Mouse (Mus musculus) liver, embryonic 13.5 days (tissue): ENCODE data around the gene Fam198b. TPM values are rescaled to one million over a fixed set of nuclear protein-coding genes. Genes with fewer than 3 reads are reported as not detected.
"Not testable (repeated sequence)": the region's sequence is repeated elsewhere in the genome, so short reads cannot be mapped to it uniquely, and the experiment has no call there.

Experiments used
- ATAC-seq: fragments of 200-750 bp; cut with Nextera tagmentation; 2 replicates; pipeline ENCODE4 v1.8.0; 2017; ENCODE audit warnings: low read depth, mild to moderate bottlenecking, moderate number of reproducible peaks, moderate library complexity
- DNase-seq: peaks from one replicate; pipeline ENCODE4 v3.0.0; 2022
- H3K27ac ChIP-seq: fragments of 300-500 bp; sonication (generic); 2 replicates; pipeline ENCODE4 v1.5.1; 2015; ENCODE audit warnings: moderate library complexity, mild to moderate bottlenecking, inconsistent platforms
- H3K27me3 ChIP-seq: fragments of 300-500 bp; sonication (generic); 2 replicates; pipeline ENCODE4 v1.6.1; 2015; ENCODE audit warnings: mild to moderate bottlenecking, inconsistent platforms
- H3K36me3 ChIP-seq: fragments of 300-500 bp; sonication (generic); 2 replicates; pipeline ENCODE4 v1.6.1; 2015; ENCODE audit warnings: mild to moderate bottlenecking, inconsistent platforms
- H3K4me1 ChIP-seq: fragments of 300-500 bp; sonication (generic); replicated peaks from 2 replicates; pipeline ENCODE4 v1.6.1; 2015; ENCODE audit warnings: inconsistent platforms
- H3K4me2 ChIP-seq: fragments of 300-500 bp; sonication (generic); 2 replicates; pipeline ENCODE4 v1.6.1; 2015; ENCODE audit warnings: inconsistent platforms, mild to moderate bottlenecking, moderate library complexity
- H3K4me3 ChIP-seq: fragments of 300-500 bp; sonication (generic); replicated peaks from 2 replicates; pipeline ENCODE4 v1.5.1; 2015; ENCODE audit warnings: mild to moderate bottlenecking, inconsistent platforms
- H3K9ac ChIP-seq: fragments of 300-500 bp; sonication (generic); 2 replicates; pipeline ENCODE4 v1.6.1; 2015; ENCODE audit warnings: mild to moderate bottlenecking, inconsistent platforms
- H3K9me3 ChIP-seq: fragments of 300-500 bp; sonication (generic); replicated peaks from 2 replicates; pipeline ENCODE4 v1.6.1; 2016; ENCODE audit warnings: inconsistent platforms
- WGBS: fragments of 180-500 bp; shearing (Covaris S2); methylation state at CpG from one replicate; pipeline ENCODE4 v1.1.7; 2015; ENCODE audit not compliant: insufficient replicate concordance; 5-methylcytosine and 5-hydroxymethylcytosine counted together
- polyA plus RNA-seq: library from polyadenylated mRNA; unstranded; fragments of >200 nt; fragmentation: Nextera tagmentation; extraction: Ambion mirVana; gene quantifications from 2 replicates; pipeline ENCODE4 v1.2.1, GENCODE M21; 2015

Gene Fam198b
- polyA plus RNA-seq, 1 experiment from 2014 or later: 2.0 TPM

- Histone ChIP-seq H3K4me2 (no peak overlapping the region), H3K4me3 (no peak overlapping the region), H3K9ac (no peak overlapping the region), H3K4me1 (peaks cover 36% of the 10 kb centered on the region), H3K36me3 (no peaks in the 10 kb centered on the region), H3K27me3 (no peaks in the 10 kb centered on the region), H3K9me3 (no peaks in the 10 kb centered on the region), H3K27ac (no peak overlapping the region)
- WGBS: 31% methylated on average over 2 of the region's 2 CpGs
- no peak for ATAC-seq
- DNase-seq: no peak
Measured at GRCm38 (mm10) chr3:79968426-79968825, 84.1 kb downstream of the Fam198b start.

- H3K36me3 ChIP-seq, DNase-seq, ATAC-seq, H3K9ac ChIP-seq, H3K27ac ChIP-seq, H3K9me3 ChIP-seq, H3K27me3 ChIP-seq, H3K4me3 ChIP-seq, H3K4me2 ChIP-seq: not testable (repeated sequence)
- peaks cover 36% of the 10 kb centered on the region for H3K4me1 ChIP-seq
- 62% methylated on average over 3 of the region's 3 CpGs for WGBS
Measured at GRCm38 (mm10) chr3:79969536-79969935, 85.2 kb downstream of the Fam198b start.

- Histone ChIP-seq H3K4me2 (no peak overlapping the region), H3K4me1 (peaks cover 36% of the 10 kb centered on the region), H3K9ac (no peak overlapping the region), H3K4me3 (no peak overlapping the region), H3K36me3 (no peaks in the 10 kb centered on the region), H3K9me3 (no peaks in the 10 kb centered on the region), H3K27ac (no peak overlapping the region), H3K27me3 (no peaks in the 10 kb centered on the region)
- ATAC-seq (peak; percentile 61), DNase-seq (no peak)
- 43% methylated on average over 2 of the region's 2 CpGs for WGBS
Measured at GRCm38 (mm10) chr3:79970070-79970469, 85.7 kb downstream of the Fam198b start.

- Histone ChIP-seq H3K27me3 (no peaks in the 10 kb centered on the region), H3K4me3 (no peak overlapping the region), H3K4me1 (peaks cover 36% of the 10 kb centered on the region), H3K27ac (no peak overlapping the region), H3K4me2 (no peak overlapping the region), H3K9ac (no peak overlapping the region), H3K9me3 (no peaks in the 10 kb centered on the region), H3K36me3 (no peaks in the 10 kb centered on the region)
- DNase-seq (no peak), ATAC-seq (peak; percentile 87)
- WGBS: 9% methylated on average over 2 of the region's 2 CpGs
Measured at GRCm38 (mm10) chr3:79970498-79970897, 86.2 kb downstream of the Fam198b start.

GRCm38 (mm10) chr3:79971542-79971941 is 87.2 kb downstream of the Fam198b start:
- H3K9me3 ChIP-seq: no peaks in the 10 kb centered on the region
- ATAC-seq (no peak), DNase-seq (no peak)
- H3K4me1 ChIP-seq: peaks cover 32% of the 10 kb centered on the region
- H3K9ac ChIP-seq: no peak overlapping the region
- no peaks in the 10 kb centered on the region for H3K36me3 ChIP-seq
- H3K27ac ChIP-seq: no peak overlapping the region
- WGBS: 39% methylated on average over 7 of the region's 7 CpGs
- H3K4me3 ChIP-seq: no peak overlapping the region
- H3K4me2 ChIP-seq: no peak overlapping the region
- H3K27me3 ChIP-seq: no peaks in the 10 kb centered on the region

- Histone ChIP-seq H3K4me1 (no peaks in the 10 kb centered on the region), H3K9ac (no peak overlapping the region), H3K27me3 (no peaks in the 10 kb centered on the region), H3K4me2 (no peak overlapping the region), H3K27ac (no peak overlapping the region), H3K36me3 (no peaks in the 10 kb centered on the region), H3K9me3 (no peaks in the 10 kb centered on the region), H3K4me3 (no peak overlapping the region)
- ATAC-seq (no peak), DNase-seq (no peak)
- WGBS: 36% methylated on average over 3 of the region's 3 CpGs
Measured at GRCm38 (mm10) chr3:79976786-79977185, 92.5 kb downstream of the Fam198b start.

- peaks cover 5% of the 10 kb centered on the region for H3K4me1 ChIP-seq
- H3K27me3 ChIP-seq: no peaks in the 10 kb centered on the region
- no peak overlapping the region for H3K9ac ChIP-seq
- DNase-seq: no peak
- H3K4me2 ChIP-seq: no peak overlapping the region
- H3K27ac ChIP-seq: no peak overlapping the region
- no peaks in the 10 kb centered on the region for H3K9me3 ChIP-seq
- H3K4me3 ChIP-seq: no peak overlapping the region
- H3K36me3 ChIP-seq: no peaks in the 10 kb centered on the region
- ATAC-seq: no peak
- 58% methylated on average over 11 of the region's 11 CpGs for WGBS
Measured at GRCm38 (mm10) chr3:79977656-79978450, 93.5 kb downstream of the Fam198b start.

- Histone ChIP-seq H3K9ac (no peak overlapping the region), H3K4me3 (no peak overlapping the region), H3K27me3 (no peaks in the 10 kb centered on the region), H3K27ac (no peak overlapping the region), H3K9me3 (no peaks in the 10 kb centered on the region), H3K36me3 (no peaks in the 10 kb centered on the region), H3K4me1 (peaks cover 26% of the 10 kb centered on the region), H3K4me2 (no peak overlapping the region)
- 44% methylated on average over 1 of the region's 1 CpGs for WGBS
- DNase-seq (no peak), ATAC-seq (no peak)
Measured at GRCm38 (mm10) chr3:79980714-79981113, 96.4 kb downstream of the Fam198b start.

GRCm38 (mm10) chr3:79983961-79984419 is 99.7 kb downstream of the Fam198b start:
- peaks cover 26% of the 10 kb centered on the region for H3K4me1 ChIP-seq
- no peaks in the 10 kb centered on the region for H3K36me3 ChIP-seq
- H3K27ac ChIP-seq: peak overlapping the region; percentile 59
- no peaks in the 10 kb centered on the region for H3K9me3 ChIP-seq
- no peaks in the 10 kb centered on the region for H3K27me3 ChIP-seq
- H3K9ac ChIP-seq: no peak overlapping the region
- no peak overlapping the region for H3K4me3 ChIP-seq
- WGBS: 20% methylated on average over 2 of the region's 2 CpGs
- peak; percentile 91 for ATAC-seq
- peak; percentile 47 for DNase-seq
- H3K4me2 ChIP-seq: peak overlapping the region; percentile 33

GRCm38 (mm10) chr3:79984542-79984941 is 100.2 kb downstream of the Fam198b start:
- Histone ChIP-seq H3K9me3 (no peaks in the 10 kb centered on the region), H3K4me1 (peaks cover 26% of the 10 kb centered on the region), H3K36me3 (no peaks in the 10 kb centered on the region), H3K27ac (peak overlapping the region; percentile 59), H3K27me3 (no peaks in the 10 kb centered on the region), H3K9ac (no peak overlapping the region), H3K4me2 (no peak overlapping the region; the same call in 1 of the 2 replicates), H3K4me3 (no peak overlapping the region)
- DNase-seq (no peak), ATAC-seq (peak; percentile 71)
- WGBS: 10% methylated on average over 1 of the region's 1 CpGs

GRCm38 (mm10) chr3:79989250-79989649 is 104.9 kb downstream of the Fam198b start:
- no peaks in the 10 kb centered on the region for H3K27me3 ChIP-seq
- no peaks in the 10 kb centered on the region for H3K9me3 ChIP-seq
- no peak for ATAC-seq
- H3K27ac ChIP-seq: no peak overlapping the region
- H3K4me1 ChIP-seq: peaks cover 27% of the 10 kb centered on the region
- no peak overlapping the region for H3K9ac ChIP-seq
- H3K36me3 ChIP-seq: no peaks in the 10 kb centered on the region
- H3K4me3 ChIP-seq: no peak overlapping the region
- no peak overlapping the region for H3K4me2 ChIP-seq
- 87% methylated on average over 8 of the region's 8 CpGs for WGBS
- DNase-seq: no peak

- Histone ChIP-seq H3K27me3 (no peaks in the 10 kb centered on the region), H3K27ac (no peak overlapping the region), H3K9ac (no peak overlapping the region), H3K9me3 (no peaks in the 10 kb centered on the region), H3K4me1 (peaks cover 27% of the 10 kb centered on the region), H3K36me3 (no peaks in the 10 kb centered on the region), H3K4me2 (no peak overlapping the region), H3K4me3 (no peak overlapping the region)
- no peak for ATAC-seq
- WGBS: 50% methylated on average over 2 of the region's 2 CpGs
- DNase-seq: no peak
Measured at GRCm38 (mm10) chr3:79989911-79990310, 105.6 kb downstream of the Fam198b start.
